ENCODE assay signal across 8 mouse cellular contexts in genomic region chr2:165878907-165879361, GRCm38 (mm10). TPM values are rescaled to one million over a fixed set of nuclear protein-coding genes. Genes with fewer than 3 reads are reported as not detected.
DNase-seq lines count a peak whose midpoint lies in the region; ATAC-seq and TF ChIP-seq lines count a peak whose summit lies in the region.

No protein-coding gene starts in this region.

- WGBS in neural tube, embryonic 11.5 days = 23% methylated on average over 8 of the region's 8 CpGs
- 24% methylated on average over 8 of the region's 8 CpGs for WGBS in limb, embryonic 15.5 days
- WGBS in thymus, adult 2 months = 86% methylated on average over 8 of the region's 8 CpGs

- H3K4me2 ChIP-seq in neural tube, embryonic 11.5 days (ENCODE audit: low read depth) = peak overlapping the region; percentile 74
- peak overlapping the region; percentile 49 for H3K4me2 ChIP-seq in limb, embryonic 15.5 days

- H3K9ac ChIP-seq in neural tube, embryonic 11.5 days (ENCODE audit: low read length) = peak overlapping the region; percentile 62
- no peak overlapping the region for H3K9ac ChIP-seq in limb, embryonic 15.5 days

- ATAC-seq in neural tube, embryonic 11.5 days (ENCODE audit: insufficient read depth, low FRiP score, low TSS enrichment) = no peak
- ATAC-seq in limb, embryonic 15.5 days (ENCODE audit: insufficient number of reproducible peaks, low FRiP score, low TSS enrichment, low read depth) = no peak

- peak overlapping the region; percentile 98 for H3K27ac ChIP-seq in neural tube, embryonic 11.5 days (ENCODE audit: low read depth, low read length)
- peak overlapping the region; percentile 100 for H3K27ac ChIP-seq in limb, embryonic 15.5 days
- no peak overlapping the region for H3K27ac ChIP-seq in thymus, adult 2 months (ENCODE audit: control insufficient read depth, insufficient read depth, low read length)

- H3K9me3 ChIP-seq in neural tube, embryonic 11.5 days (ENCODE audit: control insufficient read depth, low read length) = no peaks in the 10 kb centered on the region
- no peaks in the 10 kb centered on the region for H3K9me3 ChIP-seq in limb, embryonic 15.5 days

- H3K27me3 ChIP-seq in neural tube, embryonic 11.5 days (ENCODE audit: control insufficient read depth, insufficient read depth, low read length) = no peaks in the 10 kb centered on the region
- H3K27me3 ChIP-seq in limb, embryonic 15.5 days = no peaks in the 10 kb centered on the region
- H3K27me3 ChIP-seq in thymus, adult 2 months (ENCODE audit: control insufficient read depth, insufficient read depth, low read length) = no peaks in the 10 kb centered on the region

- H3K36me3 ChIP-seq in neural tube, embryonic 11.5 days (ENCODE audit: control insufficient read depth, insufficient read depth, low read length) = no peaks in the 10 kb centered on the region
- peaks cover 3% of the 10 kb centered on the region; the same call in 1 of the 2 replicates for H3K36me3 ChIP-seq in limb, embryonic 15.5 days
- peaks cover 15% of the 10 kb centered on the region for H3K36me3 ChIP-seq in thymus, adult 2 months (ENCODE audit: control insufficient read depth, insufficient read depth, low read length)

- no peak for TF ChIP-seq POLR2A in thymus, adult 2 months (IDR thresholded peaks at IDR 0.05; ENCODE audit: control insufficient read depth, extremely low read depth, insufficient read depth, low read length, poor library complexity)

- no peak for TF ChIP-seq CTCF in thymus, adult 2 months (IDR thresholded peaks at IDR 0.05; ENCODE audit: borderline replicate concordance, control insufficient read depth, extremely low read depth, insufficient read depth, low read length, poor library complexity)

- H3K4me3 ChIP-seq in neural tube, embryonic 11.5 days (ENCODE audit: low read depth, low read length) = peak overlapping the region; percentile 18
- no peak overlapping the region for H3K4me3 ChIP-seq in limb, embryonic 15.5 days
- H3K4me3 ChIP-seq in thymus, adult 2 months (ENCODE audit: control insufficient read depth, insufficient read depth, low read length) = no peak overlapping the region

- DNase-seq in adrenal gland, adult 2 months = peak; percentile 6
- DNase-seq in adrenal gland, adult 18-20 months (ENCODE audit: low spot score in 2 of 2) = no peak
- DNase-seq in neural tube, embryonic 11.5 days (ENCODE audit: low spot score) = peak; percentile 47
- DNase-seq in neural tube, embryonic 10.5 days (ENCODE audit: extremely low spot score, low spot score) = no peak
- DNase-seq in thymus, adult 2 months = no peak
- no peak for DNase-seq in urinary bladder, adult 18-20 months (ENCODE audit: low spot score in 2 of 2)
- DNase-seq in layer of hippocampus, adult 9-11 months = no peak

- peaks cover 89% of the 10 kb centered on the region for H3K4me1 ChIP-seq in neural tube, embryonic 11.5 days (ENCODE audit: control insufficient read depth, insufficient read depth, low read length)
- H3K4me1 ChIP-seq in limb, embryonic 15.5 days = peaks cover 98% of the 10 kb centered on the region
- peaks cover 56% of the 10 kb centered on the region for H3K4me1 ChIP-seq in thymus, adult 2 months (replicated peaks; ENCODE audit: control insufficient read depth, insufficient read depth, low read length)

RNA-seq across cellular contexts. Expression of gene Zmynd8, which starts 19.9 kb away (rescaled TPM):
- 10 to 100 TPM; 53.9 to 56.5 TPM for total RNA-seq in adrenal gland, adult 2 months (2021)
- polyA plus RNA-seq in adrenal gland, adult 2 months (2012; rRNA removed) = 21.3 and 22.2 TPM in 2 replicates
- 10 to 100 TPM; 45.8 to 48.8 TPM for total RNA-seq in adrenal gland, adult 18-20 months (2021)
- polyA plus RNA-seq in neural tube, embryonic 11.5 days (2014; fragmentation: Nextera tagmentation; extraction: Ambion mirVana) = 52.9 and 54.5 TPM in 2 replicates
- 40.4 and 52.2 TPM in 2 replicates for polyA plus RNA-seq in limb, embryonic 15.5 days (2015; fragmentation: Nextera tagmentation; extraction: Ambion mirVana)
- 30.3 and 30.9 TPM in 2 replicates for polyA plus RNA-seq in thymus, adult 2 months (2012; rRNA removed)

Comparison
In these comparisons a context has a peak if more than half of its experiments do, and no peak if none do; other contexts are left out.
1. DNase-seq: peak in adrenal gland, adult 2 months (single experiment) and neural tube, embryonic 11.5 days (single experiment); none in adrenal gland, adult 18-20 months (0 of 2), neural tube, embryonic 10.5 days (single experiment), thymus, adult 2 months (single experiment), urinary bladder, adult 18-20 months (0 of 2) and layer of hippocampus, adult 9-11 months (single experiment).